Mouse (Mus musculus) R1 (cell line): ENCODE results near the gene Zfp429.
"Not testable (repeated sequence)": the region's sequence is repeated elsewhere in the genome, so short reads cannot be mapped to it uniquely, and the experiment has no call there.

Source experiments
- DNase-seq: peaks from one replicate; pipeline ENCODE4 v3.0.0-alpha.2; 2018; ENCODE audit warnings: low read depth, low spot score

The Zfp429 gene

DNA sequence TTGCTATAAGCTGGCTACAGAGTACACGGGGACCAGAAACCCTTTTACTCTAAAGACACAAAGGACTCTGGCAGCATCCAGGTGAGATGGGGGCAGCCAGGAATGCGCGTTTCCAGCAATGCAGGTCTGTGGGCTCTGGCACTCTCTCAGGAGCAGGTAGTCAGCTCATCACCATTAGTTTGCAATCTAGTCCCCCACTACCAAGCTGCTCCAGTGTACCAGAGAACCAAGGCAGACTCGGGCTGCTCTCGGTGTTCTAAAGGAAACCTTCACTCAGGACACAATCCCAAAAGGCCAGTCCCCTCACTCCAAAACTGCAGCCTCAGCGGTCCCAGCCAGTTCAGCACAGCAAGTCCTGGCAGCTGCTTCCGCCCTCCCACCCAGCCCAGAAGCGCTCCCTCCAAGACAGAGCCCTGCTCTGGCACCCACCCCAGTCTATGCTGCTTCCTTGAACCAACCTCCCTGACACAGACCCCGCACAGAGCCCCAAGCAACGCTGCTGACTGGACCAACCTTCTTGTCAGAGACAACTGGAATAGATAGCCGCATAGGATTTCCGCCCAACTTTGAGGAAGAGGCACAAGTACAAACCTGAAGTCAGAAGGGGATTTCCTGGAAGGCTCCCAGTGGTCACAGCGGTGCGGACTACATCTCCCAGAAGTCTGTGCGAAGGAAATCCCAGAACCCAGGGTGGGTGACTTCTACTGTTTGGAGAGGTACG, at the start of gene Zfp429:
Gene Zfp429 (minus strand): TSS at position 637 of the 721 bp plus-strand sequence.
- peak; percentile 55 for DNase-seq

DNA sequence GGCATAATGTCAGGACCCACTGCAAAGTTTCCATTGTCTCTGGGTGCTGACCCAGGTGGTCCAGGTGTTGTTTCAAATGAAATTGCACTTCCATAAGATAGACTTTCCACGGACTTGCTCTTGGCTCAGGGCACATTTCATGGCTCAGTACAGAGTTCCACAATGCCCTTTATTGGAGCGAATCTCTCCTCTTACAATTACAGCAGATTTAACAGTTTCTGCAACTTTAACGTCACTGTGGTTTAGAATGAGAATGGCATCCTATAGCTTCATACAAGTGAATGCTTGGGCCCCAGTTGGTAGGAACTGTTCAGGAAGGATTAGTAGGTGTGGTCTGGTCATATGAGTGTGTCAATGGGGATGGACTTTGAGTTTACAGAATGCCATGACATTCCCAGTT, 37.5 kb upstream of the Zfp429 start:
- DNase-seq = not testable (repeated sequence)

DNA sequence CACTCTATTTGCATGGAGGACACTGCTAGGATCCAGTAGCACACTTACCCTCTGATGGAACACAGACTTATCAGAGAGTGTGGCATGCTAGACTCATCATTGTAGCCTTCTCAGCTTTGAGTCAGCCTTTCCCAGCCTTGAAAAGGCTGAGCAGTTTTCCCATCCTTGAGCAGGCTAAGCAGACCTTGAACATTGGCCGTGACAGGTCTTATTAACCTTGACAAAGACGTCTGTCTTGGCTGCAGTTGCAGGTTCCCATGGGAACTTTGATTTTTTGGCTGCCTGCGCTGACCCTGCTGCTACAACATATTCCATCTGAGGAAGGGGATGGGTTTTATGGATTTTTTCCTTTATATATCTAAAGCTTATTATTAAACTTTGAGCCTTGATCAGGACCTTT, 28.5 kb upstream of the Zfp429 start:
- peak; percentile 36 for DNase-seq

DNA sequence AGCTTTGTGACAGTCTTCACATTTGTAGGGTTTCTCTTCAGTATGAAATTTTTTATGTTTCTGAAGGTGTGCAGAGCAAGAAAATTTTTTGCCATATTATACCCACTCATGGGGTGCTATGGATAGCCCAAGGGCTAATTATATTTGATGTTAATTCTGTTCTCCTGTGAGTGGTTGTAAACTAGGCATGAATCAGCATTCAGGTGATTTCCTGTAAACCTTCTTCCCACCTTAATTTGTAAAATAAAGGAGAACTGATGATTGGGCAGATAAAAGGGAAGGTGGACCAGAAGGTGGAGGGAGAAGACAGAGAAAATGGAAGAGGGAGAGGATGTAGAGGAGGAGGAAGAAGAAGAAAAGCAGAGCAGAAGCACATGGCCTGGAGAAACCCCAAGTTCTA, 26.1 kb upstream of the Zfp429 start:
- peak; percentile 60 for DNase-seq

DNA sequence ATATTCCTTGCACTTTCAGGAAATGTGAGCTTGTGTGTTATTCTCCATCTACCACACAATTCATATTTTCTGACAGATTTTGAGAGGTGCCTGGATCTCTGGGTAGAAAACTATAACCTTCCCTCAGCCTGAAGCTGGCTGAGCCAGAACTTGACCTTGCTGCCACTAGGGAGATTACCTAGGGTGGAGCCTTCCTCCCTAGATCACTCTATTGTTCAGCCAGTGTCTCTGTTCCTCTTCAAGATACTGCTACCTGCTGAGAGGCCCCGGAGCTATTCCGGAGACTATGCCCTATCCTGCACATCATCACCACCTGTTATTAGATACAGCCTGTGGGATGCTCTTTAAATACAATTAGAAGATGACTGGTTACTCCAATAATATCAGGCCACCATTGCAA, 22.9 kb upstream of the Zfp429 start:
- DNase-seq = not testable (repeated sequence)

DNA sequence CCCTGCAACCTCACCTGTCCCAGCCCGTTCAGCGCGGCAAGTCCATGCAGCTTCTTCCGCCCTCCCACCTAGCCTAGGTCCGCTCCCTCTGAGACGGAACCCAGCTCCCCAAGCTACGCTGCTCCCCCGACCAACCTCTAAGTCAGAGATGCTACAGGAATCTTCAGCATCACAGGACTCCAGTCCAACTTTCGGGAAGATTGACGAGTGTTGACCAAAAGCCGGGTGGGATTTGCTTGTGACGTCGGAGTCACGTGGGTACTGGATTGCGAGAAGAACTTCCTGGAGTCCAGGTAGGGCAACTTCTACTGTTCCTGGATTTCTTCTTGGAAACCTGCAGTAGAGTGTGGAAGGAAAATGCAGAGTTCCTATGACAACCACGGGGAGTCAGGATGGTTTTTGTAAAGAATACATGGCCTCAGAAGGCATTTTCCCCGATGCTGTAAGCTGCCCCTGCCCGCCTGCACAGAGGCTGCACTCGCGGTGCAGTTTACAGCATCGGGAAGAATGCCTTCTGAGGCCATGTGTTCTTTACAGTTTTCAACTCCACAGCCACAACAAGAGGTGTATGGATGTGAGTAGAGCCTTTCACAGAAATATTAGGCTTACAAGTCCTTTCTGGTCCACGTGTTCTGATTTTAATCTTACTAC, 21.7 kb upstream of the Zfp429 start, which contains the start of gene Zfp459:
Gene Zfp459 (minus strand): TSS at position 212 of the 651 bp plus-strand sequence.
- peak; percentile 87 for DNase-seq

DNA sequence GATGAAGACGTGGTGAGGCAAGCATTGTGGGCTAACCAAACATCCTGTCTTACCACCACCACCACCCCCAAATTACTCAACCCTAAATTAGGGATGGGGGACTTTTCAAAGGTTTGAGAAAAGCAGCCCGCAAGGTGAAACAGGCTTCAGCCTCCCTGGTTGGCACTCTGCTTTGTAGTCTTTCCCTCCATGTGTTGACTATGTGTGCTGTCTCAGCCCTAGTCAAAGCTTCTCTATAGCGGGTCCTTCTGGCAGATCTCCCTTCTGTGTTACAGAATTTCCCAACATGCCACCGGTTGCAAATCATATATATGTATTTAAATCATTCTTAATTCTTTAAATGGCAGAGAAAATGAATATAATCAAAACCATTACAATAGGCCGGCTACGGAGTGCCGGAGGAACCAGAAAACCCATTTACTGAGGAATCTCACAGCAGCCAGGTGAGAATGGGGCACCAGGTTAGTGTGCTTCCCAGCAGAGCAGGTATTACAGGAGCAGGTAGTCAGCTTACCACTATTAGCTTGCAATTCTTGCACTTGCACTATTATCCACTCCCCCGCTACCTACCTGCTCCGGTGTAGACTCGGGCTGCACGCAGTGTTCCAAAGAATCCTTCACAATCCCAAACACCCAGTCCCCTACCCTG, 21.1 kb upstream of the Zfp429 start:
- no peak for DNase-seq

DNA sequence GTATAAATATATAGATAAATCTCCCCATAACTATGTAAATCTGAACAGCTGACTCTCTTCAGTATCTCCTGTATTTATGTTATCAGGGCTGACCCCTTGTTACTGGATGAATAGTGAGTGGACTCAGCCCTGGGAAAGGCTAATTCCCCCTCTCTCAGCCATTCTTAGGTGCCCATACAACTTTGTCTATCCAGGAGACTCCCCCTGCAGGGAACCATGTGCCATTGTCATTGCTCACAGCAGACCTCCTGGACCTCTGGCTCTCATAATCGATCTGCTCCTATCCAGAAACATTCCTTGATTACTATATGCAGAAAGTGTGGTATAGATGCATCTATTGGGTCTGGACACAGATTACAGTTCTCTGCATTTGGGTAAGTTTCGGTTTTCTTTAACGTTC, 17.2 kb upstream of the Zfp429 start:
- peak; percentile 59 for DNase-seq

DNA sequence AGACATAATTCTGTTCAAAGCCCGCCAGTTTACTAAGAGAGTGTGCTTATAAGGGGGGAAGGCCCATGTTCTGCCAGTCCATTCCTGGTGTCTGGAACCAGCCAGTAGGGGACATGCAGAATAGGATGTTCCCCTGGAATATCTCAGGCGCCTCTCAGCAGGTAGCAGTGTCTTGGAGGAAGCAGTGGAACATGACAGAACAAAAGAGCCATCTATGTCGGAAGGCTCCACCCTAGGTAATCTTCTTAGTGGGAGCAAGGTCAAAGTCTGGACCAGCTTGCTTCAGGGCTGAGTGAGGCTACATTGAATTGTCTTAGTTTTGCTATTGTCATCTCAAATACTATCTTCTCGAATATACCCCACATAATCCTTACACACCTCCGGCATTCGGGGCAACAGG, 16.1 kb upstream of the Zfp429 start:
- peak; percentile 94 for DNase-seq

DNA sequence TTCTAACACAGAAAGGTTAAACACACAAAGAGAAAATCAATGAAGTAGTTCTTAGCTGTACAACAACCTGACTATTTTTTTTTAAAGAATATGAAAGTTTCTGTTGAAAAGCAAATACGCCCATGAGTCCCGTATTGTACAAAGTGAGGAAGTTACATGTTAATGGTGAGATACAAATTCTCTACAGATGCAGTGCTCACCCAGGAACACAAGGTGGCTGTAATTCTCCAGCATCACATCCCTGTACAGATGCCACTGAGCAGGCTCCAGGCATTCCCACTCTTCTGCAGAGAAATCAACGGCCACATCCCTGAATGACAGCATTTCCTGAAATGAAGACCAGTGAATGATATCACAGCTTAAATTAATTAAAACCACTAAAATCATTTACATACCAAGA, 14.0 kb upstream of the Zfp429 start:
- peak; percentile 8 for DNase-seq

DNA sequence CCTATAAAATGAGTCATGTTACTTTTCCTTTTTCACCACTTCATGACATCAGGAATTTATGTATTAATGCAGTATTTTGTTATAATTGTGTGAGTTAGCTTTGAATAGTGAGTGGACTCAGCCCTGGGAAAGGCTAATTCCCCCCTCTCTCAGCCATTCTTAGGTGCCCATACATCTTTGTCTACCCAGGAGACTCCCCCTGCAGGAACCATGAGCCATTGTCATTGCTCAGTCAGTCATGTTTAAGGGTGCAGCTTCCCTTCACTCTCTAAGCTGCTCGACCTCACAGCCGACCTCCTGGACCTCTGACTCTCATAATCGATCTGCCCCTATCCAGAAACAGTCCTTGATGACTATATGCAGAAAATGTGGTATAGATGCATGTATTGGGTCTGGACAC, 23.4 kb downstream of the Zfp429 start:
- not testable (repeated sequence) for DNase-seq

DNA sequence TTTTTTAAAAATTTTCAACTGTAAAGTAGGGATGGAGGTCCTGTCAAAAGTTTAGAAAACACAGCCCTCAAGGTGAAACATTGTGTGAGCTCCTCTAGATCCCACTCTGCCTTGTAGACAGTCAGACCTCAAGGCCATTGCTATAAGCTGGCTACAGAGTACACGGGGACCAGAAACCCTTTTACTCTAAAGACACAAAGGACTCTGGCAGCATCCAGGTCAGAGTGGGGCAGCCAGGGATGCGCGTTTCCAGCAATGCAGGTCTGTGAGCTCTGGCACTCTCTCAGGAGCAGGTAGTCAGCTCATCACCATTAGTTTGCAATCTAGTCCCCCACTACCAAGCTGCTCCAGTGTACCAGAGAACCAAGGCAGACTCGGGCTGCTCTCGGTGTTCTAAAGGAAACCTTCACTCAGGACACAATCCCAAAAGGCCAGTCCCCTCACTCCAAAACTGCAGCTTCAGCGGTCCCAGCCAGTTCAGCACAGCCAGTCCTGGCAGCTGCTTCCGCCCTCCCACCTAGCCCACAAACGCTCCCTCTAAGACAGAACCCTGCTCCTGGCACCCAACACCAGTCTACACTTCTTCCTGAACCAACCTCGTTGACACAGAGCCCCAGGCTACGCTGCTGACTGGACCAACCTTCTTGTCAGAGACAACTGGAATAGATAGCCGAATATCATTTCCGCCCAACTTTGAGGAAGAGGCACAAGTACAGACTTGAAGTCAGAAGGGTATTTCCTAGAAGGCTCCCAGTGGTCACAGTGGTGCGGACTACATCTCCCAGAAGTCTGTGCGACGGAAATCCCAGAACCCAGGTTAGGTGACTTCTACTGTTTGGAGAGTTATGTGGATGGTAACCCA, 24.3 kb downstream of the Zfp429 start, which contains the start of the genes Gm28041 and Zfp456:
Gene Gm28041 (minus strand): TSS at position 684 of the 862 bp plus-strand sequence.
Gene Zfp456 (minus strand): TSS at position 761 of the 862 bp plus-strand sequence.
- DNase-seq = peak; percentile 85

DNA sequence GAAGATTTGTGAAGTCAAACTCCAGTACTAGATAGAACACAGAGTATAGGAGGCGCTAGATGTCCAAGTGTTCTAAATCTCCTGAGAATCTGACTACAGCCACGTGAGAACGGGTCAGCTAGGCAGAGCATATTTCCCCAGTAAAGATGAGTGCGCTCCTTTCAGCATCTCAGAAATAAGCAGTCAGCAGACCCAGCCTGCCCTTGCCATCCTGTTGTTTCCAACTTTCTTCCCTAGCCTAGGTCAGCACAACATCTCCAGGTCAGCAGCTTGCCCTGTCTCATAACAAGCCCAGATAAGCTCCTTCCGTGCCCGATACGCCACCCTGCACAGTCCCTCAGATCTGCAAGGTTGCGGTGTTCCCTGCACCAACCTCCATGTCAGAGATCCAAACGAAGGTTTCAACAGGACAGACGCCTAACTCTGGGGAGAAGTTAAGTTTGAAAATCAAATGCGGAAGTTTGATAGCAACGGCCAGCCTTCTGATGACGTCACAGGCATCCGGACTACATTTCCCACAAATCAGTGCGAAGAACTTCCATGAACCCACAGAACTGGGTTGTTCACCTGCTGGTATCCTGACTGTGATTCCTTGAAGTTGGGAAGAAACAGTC, 39.4 kb downstream of the Zfp429 start, which contains the start of the genes Gm28044 and Zfp953:
Gene Gm28044 (minus strand): TSS at position 406 of the 614 bp plus-strand sequence.
Gene Zfp953 (minus strand): TSS at position 475 of the 614 bp plus-strand sequence.
- DNase-seq = peak; percentile 90

DNA sequence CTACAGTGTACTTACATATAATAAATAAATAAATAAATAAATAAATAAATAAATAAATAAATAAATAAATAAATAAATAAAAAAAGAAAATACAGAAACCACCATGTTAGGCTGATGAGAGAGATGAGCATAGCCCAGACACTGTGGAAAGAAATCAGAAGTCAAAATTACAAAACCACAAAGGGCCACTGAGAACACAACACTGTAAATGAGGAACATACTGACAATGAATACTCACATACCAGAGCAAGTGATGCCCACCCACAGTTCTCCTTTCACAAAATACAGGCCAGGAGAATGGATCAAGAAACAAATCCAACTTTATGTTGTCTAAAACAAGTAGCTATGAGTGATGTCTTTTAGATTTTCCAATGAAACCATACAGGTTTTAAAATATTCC, 47.8 kb downstream of the Zfp429 start:
- DNase-seq = no peak

DNA sequence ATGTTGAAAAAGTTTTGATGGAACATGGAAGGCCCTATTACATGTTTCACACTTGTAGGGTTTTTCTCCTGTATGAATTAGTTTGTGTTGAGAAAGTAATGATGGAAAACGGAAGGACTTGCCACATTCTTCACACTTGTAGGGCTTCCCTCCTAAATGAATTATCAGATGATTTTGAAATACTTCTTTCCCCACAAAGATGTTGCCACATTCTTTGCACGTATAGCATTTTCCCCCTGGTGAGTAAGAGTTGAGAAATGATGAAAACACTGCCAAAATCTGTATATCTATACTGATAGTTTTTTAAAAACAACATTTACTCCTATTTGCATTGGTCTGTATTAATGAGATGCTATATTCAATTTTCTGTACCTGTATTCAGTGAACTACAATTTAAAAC, 56.2 kb downstream of the Zfp429 start:
- no peak for DNase-seq
